Mouse (Mus musculus) adrenal gland, adult (tissue): ENCODE data around the gene Sgip1.

Experiments used
- DNase-seq, 2 experiments: peaks; one replicate each; pipeline ENCODE4 v3.0.0; 2022 to 2023; ENCODE audit warnings: low spot score in 1 of 2; ENCODE audit not compliant: inconsistent age in 2 of 2

Sgip1 gene

GRCm38 (mm10) chr4:102886902-102887301 lies 145.8 kb downstream of the Sgip1 start:
- peak in 1 of 2 experiments; percentile 49 for DNase-seq

GRCm38 (mm10) chr4:102887770-102888689 lies 146.9 kb downstream of the Sgip1 start:
- no peak for DNase-seq

GRCm38 (mm10) chr4:102895866-102896265 lies 154.8 kb downstream of the Sgip1 start:
- DNase-seq: no peak

- peak; percentile 59 to 81 for DNase-seq
Measured at GRCm38 (mm10) chr4:102898987-102899386, 157.9 kb downstream of the Sgip1 start.

- no peak for DNase-seq
Measured at GRCm38 (mm10) chr4:102899683-102900082, 158.6 kb downstream of the Sgip1 start.

GRCm38 (mm10) chr4:102900166-102900565 lies 159.1 kb downstream of the Sgip1 start:
- DNase-seq: no peak

GRCm38 (mm10) chr4:102907843-102908427 lies 166.8 kb downstream of the Sgip1 start:
- no peak for DNase-seq

- DNase-seq: no peak
Measured at GRCm38 (mm10) chr4:102910191-102910590, 169.1 kb downstream of the Sgip1 start.

GRCm38 (mm10) chr4:102913176-102913575 lies 172.1 kb downstream of the Sgip1 start:
- no peak for DNase-seq

- DNase-seq: no peak
Measured at GRCm38 (mm10) chr4:102913700-102914327, 172.7 kb downstream of the Sgip1 start.

GRCm38 (mm10) chr4:102918191-102918590 lies 177.1 kb downstream of the Sgip1 start:
- no peak for DNase-seq

- no peak for DNase-seq
Measured at GRCm38 (mm10) chr4:102929491-102929890, 188.4 kb downstream of the Sgip1 start.

- no peak for DNase-seq
Measured at GRCm38 (mm10) chr4:102930679-102931078, 189.6 kb downstream of the Sgip1 start.

GRCm38 (mm10) chr4:102940266-102940665 lies 199.2 kb downstream of the Sgip1 start:
- no peak for DNase-seq

GRCm38 (mm10) chr4:102940738-102941137 lies 199.6 kb downstream of the Sgip1 start:
- no peak for DNase-seq

- no peak for DNase-seq
Measured at GRCm38 (mm10) chr4:102944325-102944724, 203.2 kb downstream of the Sgip1 start.

- no peak for DNase-seq
Measured at GRCm38 (mm10) chr4:102952476-102952875, 211.4 kb downstream of the Sgip1 start.

GRCm38 (mm10) chr4:102955294-102955956 lies 214.3 kb downstream of the Sgip1 start:
- DNase-seq: no peak

GRCm38 (mm10) chr4:102959409-102959808 lies 218.3 kb downstream of the Sgip1 start:
- DNase-seq: no peak

GRCm38 (mm10) chr4:102964174-102964573 lies 223.1 kb downstream of the Sgip1 start:
- no peak for DNase-seq

- DNase-seq: no peak
Measured at GRCm38 (mm10) chr4:102967811-102968210, 226.7 kb downstream of the Sgip1 start.
